Mouse (Mus musculus) neural tube, embryonic 13.5 days (tissue): ENCODE results near the gene Bax. TPM values are rescaled to one million over a fixed set of nuclear protein-coding genes. Genes with fewer than 3 reads are reported as not detected.
"Not testable (repeated sequence)": the region's sequence is repeated elsewhere in the genome, so short reads cannot be mapped to it uniquely, and the experiment has no call there.

Source experiments
- ATAC-seq: fragments of 200-750 bp; cut with Nextera tagmentation; 2 replicates; pipeline ENCODE4 v1.8.0; 2017; ENCODE audit warnings: low read depth, mild to moderate bottlenecking, moderate TSS enrichment, moderate library complexity
- H3K27ac ChIP-seq: fragments of 300-500 bp; sonication (generic); replicated peaks from 2 replicates; pipeline ENCODE4 v1.5.1; 2015; ENCODE audit warnings: moderate library complexity, mild to moderate bottlenecking, inconsistent platforms
- H3K27me3 ChIP-seq: fragments of 300-500 bp; sonication (generic); 2 replicates; pipeline ENCODE4 v1.6.1; 2015; ENCODE audit warnings: mild to moderate bottlenecking, inconsistent platforms
- H3K36me3 ChIP-seq: fragments of 300-500 bp; sonication (generic); 2 replicates; pipeline ENCODE4 v1.6.1; 2015; ENCODE audit warnings: mild to moderate bottlenecking, inconsistent platforms
- H3K4me1 ChIP-seq: fragments of 300-500 bp; sonication (generic); replicated peaks from 2 replicates; pipeline ENCODE4 v1.6.1; 2015; ENCODE audit warnings: inconsistent platforms
- H3K4me2 ChIP-seq: fragments of 300-500 bp; sonication (generic); 2 replicates; pipeline ENCODE4 v1.6.1; 2015; ENCODE audit warnings: inconsistent platforms, mild to moderate bottlenecking, moderate library complexity
- H3K4me3 ChIP-seq: fragments of 300-500 bp; sonication (generic); 2 replicates; pipeline ENCODE4 v1.5.1; 2015; ENCODE audit warnings: mild to moderate bottlenecking, inconsistent platforms
- H3K9ac ChIP-seq: fragments of 300-500 bp; sonication (generic); 2 replicates; pipeline ENCODE4 v1.6.1; 2015; ENCODE audit warnings: moderate library complexity, mild to moderate bottlenecking, inconsistent platforms
- H3K9me3 ChIP-seq: fragments of 300-500 bp; sonication (generic); 2 replicates; pipeline ENCODE4 v1.6.1; 2016; ENCODE audit warnings: inconsistent platforms
- WGBS: fragments of 180-500 bp; shearing (Covaris S2); methylation state at CpG from one replicate; pipeline ENCODE4 v1.1.7; 2015; 5-methylcytosine and 5-hydroxymethylcytosine counted together
- polyA plus RNA-seq: library from polyadenylated mRNA; unstranded; fragments of >200 nt; fragmentation: Nextera tagmentation; extraction: Ambion mirVana; gene quantifications from 2 replicates; pipeline ENCODE4 v1.2.1, GENCODE M21; 2015

Bax gene
- polyA plus RNA-seq, 1 experiment from 2014 or later: 237 TPM

- 26% methylated on average over 5 of the region's 5 CpGs for WGBS
- H3K4me1 ChIP-seq: peaks cover 66% of the 10 kb centered on the region
These were observed 5.4 kb downstream of the Bax start for GRCm38 (mm10) chr7:45461326-45461725.

GRCm38 (mm10) chr7:45460860-45461314, 5.8 kb downstream of the Bax start:
- peak overlapping the region; percentile 66 for H3K9ac ChIP-seq
- H3K27ac ChIP-seq: peak overlapping the region; percentile 97
- peak overlapping the region; percentile 69; the same call in 1 of the 2 replicates for H3K4me3 ChIP-seq
- peaks cover 65% of the 10 kb centered on the region for H3K36me3 ChIP-seq
- H3K9me3 ChIP-seq: no peaks in the 10 kb centered on the region
- no peak for ATAC-seq
- peaks cover 62% of the 10 kb centered on the region for H3K4me1 ChIP-seq
- WGBS: 28% methylated on average over 13 of the region's 13 CpGs
- peak overlapping the region; percentile 58 for H3K4me2 ChIP-seq
- H3K27me3 ChIP-seq: no peaks in the 10 kb centered on the region

More at GRCm38 (mm10) chr7:45461326-45461725, 5.4 kb downstream of the Bax start:
- Histone ChIP-seq H3K36me3 (peaks cover 61% of the 10 kb centered on the region), H3K4me2 (no peak overlapping the region), H3K27me3 (no peaks in the 10 kb centered on the region), H3K9ac (peak overlapping the region; percentile 66), H3K4me3 (no peak overlapping the region), H3K27ac (peak overlapping the region; percentile 97), H3K9me3 (no peaks in the 10 kb centered on the region)
- ATAC-seq: no peak

GRCm38 (mm10) chr7:45460377-45460776, 6.3 kb downstream of the Bax start:
- peaks cover 67% of the 10 kb centered on the region for H3K36me3 ChIP-seq
- peak overlapping the region; percentile 97 for H3K27ac ChIP-seq
- WGBS: 77% methylated on average over 7 of the region's 7 CpGs
- peak overlapping the region; percentile 58 for H3K4me2 ChIP-seq
- peak overlapping the region; percentile 69 for H3K4me3 ChIP-seq
- no peaks in the 10 kb centered on the region for H3K9me3 ChIP-seq
- H3K4me1 ChIP-seq: peaks cover 57% of the 10 kb centered on the region
- H3K27me3 ChIP-seq: no peaks in the 10 kb centered on the region
- ATAC-seq: peak; percentile 2; the same call in 1 of the 2 replicates
- H3K9ac ChIP-seq: peak overlapping the region; percentile 66

- Histone ChIP-seq H3K36me3 (peaks cover 67% of the 10 kb centered on the region), H3K4me1 (peaks cover 49% of the 10 kb centered on the region), H3K4me3 (peak within 1 kb of the TSS; percentile 69), H3K9ac (peak within 1 kb of the TSS; percentile 90), H3K4me2 (peak within 1 kb of the TSS; percentile 96), H3K27ac (peak within 1 kb of the TSS; percentile 97)
- not testable (repeated sequence) for H3K9me3 ChIP-seq, H3K27me3 ChIP-seq
- peak; percentile 97 for ATAC-seq
- WGBS: under 1% methylated on average over 35 of the region's 37 CpGs
These were observed 7.0 kb downstream of the Bax start, which contains the start of gene Ftl1 for GRCm38 (mm10) chr7:45459564-45460140. Gene Ftl1 (minus strand): TSS chr7:45459884.

GRCm38 (mm10) chr7:45458748-45459563, 7.7 kb downstream of the Bax start:
- peak overlapping the region; percentile 90 for H3K9ac ChIP-seq
- H3K4me1 ChIP-seq: peaks cover 46% of the 10 kb centered on the region
- H3K27ac ChIP-seq: peak overlapping the region; percentile 97
- no peaks in the 10 kb centered on the region for H3K9me3 ChIP-seq
- peak overlapping the region; percentile 96 for H3K4me2 ChIP-seq
- peak overlapping the region; percentile 69 for H3K4me3 ChIP-seq
- ATAC-seq: peak; percentile 84
- H3K27me3 ChIP-seq: no peaks in the 10 kb centered on the region
- under 1% methylated on average over 43 of the region's 43 CpGs for WGBS
- peaks cover 67% of the 10 kb centered on the region for H3K36me3 ChIP-seq

- Histone ChIP-seq H3K27me3 (no peaks in the 10 kb centered on the region), H3K36me3 (peaks cover 63% of the 10 kb centered on the region), H3K9me3 (no peaks in the 10 kb centered on the region), H3K27ac (peak overlapping the region; percentile 97), H3K9ac (peak overlapping the region; percentile 90), H3K4me2 (peak overlapping the region; percentile 96), H3K4me3 (peak overlapping the region; percentile 69), H3K4me1 (peaks cover 44% of the 10 kb centered on the region)
- ATAC-seq: no peak
- whole genome bisulfite sequencing: 74% methylated on average over 10 of the region's 10 CpGs
These were observed 9.3 kb downstream of the Bax start for GRCm38 (mm10) chr7:45457204-45458060.

GRCm38 (mm10) chr7:45456721-45457203, 9.9 kb downstream of the Bax start:
- Histone ChIP-seq H3K27me3 (no peaks in the 10 kb centered on the region), H3K36me3 (peaks cover 65% of the 10 kb centered on the region), H3K9ac (peak overlapping the region; percentile 90), H3K9me3 (no peaks in the 10 kb centered on the region), H3K4me3 (peak overlapping the region; percentile 69), H3K27ac (peak overlapping the region; percentile 97), H3K4me1 (peaks cover 37% of the 10 kb centered on the region), H3K4me2 (peak overlapping the region; percentile 96)
- WGBS: 49% methylated on average over 9 of the region's 9 CpGs
- ATAC-seq: no peak

GRCm38 (mm10) chr7:45455932-45456696, 10.6 kb downstream of the Bax start:
- no peaks in the 10 kb centered on the region for H3K9me3 ChIP-seq
- H3K9ac ChIP-seq: peak overlapping the region; percentile 90; the same call in 1 of the 2 replicates
- 81% methylated on average over 13 of the region's 13 CpGs for WGBS
- H3K27ac ChIP-seq: no peak overlapping the region; the same call in 1 of the 2 replicates
- no peak overlapping the region for H3K4me3 ChIP-seq
- peaks cover 32% of the 10 kb centered on the region for H3K4me1 ChIP-seq
- ATAC-seq: no peak
- 0 out of 2 replicates have a peak overlapping the region, but pooled peaks have one; percentile 96 for H3K4me2 ChIP-seq
- H3K27me3 ChIP-seq: no peaks in the 10 kb centered on the region
- peaks cover 62% of the 10 kb centered on the region for H3K36me3 ChIP-seq

GRCm38 (mm10) chr7:45454971-45455370, 11.7 kb downstream of the Bax start:
- H3K9me3 ChIP-seq: no peaks in the 10 kb centered on the region
- no peaks in the 10 kb centered on the region for H3K27me3 ChIP-seq
- ATAC-seq: no peak
- H3K9ac ChIP-seq: peak overlapping the region; percentile 22; the same call in 1 of the 2 replicates
- WGBS: 89% methylated on average over 15 of the region's 15 CpGs
- peaks cover 20% of the 10 kb centered on the region for H3K4me1 ChIP-seq
- no peak overlapping the region for H3K27ac ChIP-seq
- H3K4me2 ChIP-seq: no peak overlapping the region
- peaks cover 64% of the 10 kb centered on the region for H3K36me3 ChIP-seq
- no peak overlapping the region for H3K4me3 ChIP-seq

- H3K27ac ChIP-seq: no peak overlapping the region
- H3K9ac ChIP-seq: peak overlapping the region; percentile 0; the same call in 1 of the 2 replicates
- H3K36me3 ChIP-seq: peaks cover 59% of the 10 kb centered on the region
- H3K4me2 ChIP-seq: no peak overlapping the region
- H3K4me3 ChIP-seq: no peak overlapping the region
- no peaks in the 10 kb centered on the region for H3K4me1 ChIP-seq
- no peaks in the 10 kb centered on the region for H3K9me3 ChIP-seq
- 52% methylated on average over 23 of the region's 23 CpGs for WGBS
- peak; percentile 49; the same call in 1 of the 2 replicates for ATAC-seq
- no peaks in the 10 kb centered on the region for H3K27me3 ChIP-seq
These were observed 15.2 kb downstream of the Bax start for GRCm38 (mm10) chr7:45451344-45451982.
